Mouse (Mus musculus) inflammation-experienced regulatory T-cells (primary cell): Measurements from ENCODE around the gene Hist1h2bf. TPM values are rescaled to one million over a fixed set of nuclear protein-coding genes. Genes with fewer than 3 reads are reported as not detected.

Experiments used
- polyA plus RNA-seq, 2 experiments: library from polyadenylated mRNA; unstranded; fragments of 100-300 nt; shearing (Covaris generic); gene quantifications; one replicate each; pipeline ENCODE4 v1.2.1; 2017

Hist1h2bf gene
- polyA plus RNA-seq: 1 to 10 TPM in 1 of 2 experiments, not detected in 1; 1.5 TPM

GRCm38 (mm10) chr13:23573898-23574524 is at the start of gene Hist1h2bf, which contains the start of gene Hist1h2ad:
Gene Hist1h2bf (minus strand): TSS chr13:23574196.
Gene Hist1h2ad (plus strand): TSS chr13:23574381.

GRCm38 (mm10) chr13:23622175-23622671 is 48.2 kb upstream of the Hist1h2bf start, which contains the start of gene Hist1h1e:
Gene Hist1h1e (minus strand): TSS chr13:23622558.

GRCm38 (mm10) chr13:23620733-23621531 is 46.9 kb upstream of the Hist1h2bf start, which contains the start of gene Hist1h2be:
Gene Hist1h2be (minus strand): TSS chr13:23621124.

GRCm38 (mm10) chr13:23581408-23582218 is 7.6 kb upstream of the Hist1h2bf start, which contains the start of gene Hist1h4d:
Gene Hist1h4d (plus strand): TSS chr13:23581598.

GRCm38 (mm10) chr13:23575271-23575851 is 1.4 kb upstream of the Hist1h2bf start, which contains the start of gene Hist1h3d:
Gene Hist1h3d (plus strand): TSS chr13:23575763.

GRCm38 (mm10) chr13:23571022-23571503 is 2.9 kb downstream of the Hist1h2bf start, which contains the start of the genes Hist1h2ae and Hist1h2bg:
Gene Hist1h2ae (minus strand): TSS chr13:23571220.
Gene Hist1h2bg (plus strand): TSS chr13:23571396.

GRCm38 (mm10) chr13:23561883-23562659 is 11.9 kb downstream of the Hist1h2bf start, which contains the start of gene Hist1h3e:
Gene Hist1h3e (minus strand): TSS chr13:23562369.

GRCm38 (mm10) chr13:23552962-23553361 is 21.0 kb downstream of the Hist1h2bf start, which contains the start of gene Hist1h1d:
Gene Hist1h1d (plus strand): TSS chr13:23553262.

GRCm38 (mm10) chr13:23551146-23551834 is 22.7 kb downstream of the Hist1h2bf start, which contains the start of gene Hist1h4f:
Gene Hist1h4f (minus strand): TSS chr13:23551648.

GRCm38 (mm10) chr13:23543965-23544786 is 29.8 kb downstream of the Hist1h2bf start, which contains the start of gene Hist1h3f:
Gene Hist1h3f (plus strand): TSS chr13:23544052.

GRCm38 (mm10) chr13:23542999-23543607 is 30.9 kb downstream of the Hist1h2bf start, which contains the start of gene Hist1h2bh:
Gene Hist1h2bh (minus strand): TSS chr13:23543392.

GRCm38 (mm10) chr13:23535137-23536075 is 38.6 kb downstream of the Hist1h2bf start, which contains the start of gene Hist1h3g:
Gene Hist1h3g (plus strand): TSS chr13:23535422.

GRCm38 (mm10) chr13:23533560-23534367 is 40.2 kb downstream of the Hist1h2bf start, which contains the start of gene Hist1h2af:
Gene Hist1h2af (plus strand): TSS chr13:23533906.

GRCm38 (mm10) chr13:23530901-23531875 is 42.8 kb downstream of the Hist1h2bf start, which contains the start of gene Hist1h4h:
Gene Hist1h4h (plus strand): TSS chr13:23531050.

